25 mouse cellular contexts compared by ENCODE assay signal in genomic region chr4:132401016-132401415, GRCm38 (mm10). TPM values are rescaled to one million over a fixed set of nuclear protein-coding genes. Genes with fewer than 3 reads are reported as not detected.
DNase-seq lines count a peak whose midpoint lies in the region; ATAC-seq and TF ChIP-seq lines count a peak whose summit lies in the region.
"Had no signal": no experiment of that assay in that cellular context is flagged by ENCODE, and none has a peak within 500 bp of the region (broad histone marks: within the 10 kb centered on the region; RNA-seq: fewer than 3 reads in every experiment).

No protein-coding gene starts in this region.

- no peak overlapping the region for H3K4me2 ChIP-seq in kidney, embryonic 14.5 days (replicated peaks; ENCODE audit: low read depth, low read length)
- no peak overlapping the region for H3K4me2 ChIP-seq in stomach, embryonic 15.5 days
- H3K4me2 ChIP-seq in stomach, postnatal 0 days (replicated peaks; ENCODE audit: low read depth) = no peak overlapping the region
- H3K4me2 ChIP-seq: embryonic facial prominence, embryonic 12.5 days; embryonic facial prominence, embryonic 15.5 days; heart, embryonic 11.5 days; hindbrain, embryonic 12.5 days had no signal

- H3K9ac ChIP-seq in kidney, embryonic 14.5 days (ENCODE audit: low read depth, low read length) = no peak overlapping the region
- no peak overlapping the region for H3K9ac ChIP-seq in stomach, embryonic 15.5 days
- no peak overlapping the region for H3K9ac ChIP-seq in stomach, postnatal 0 days (ENCODE audit: low read length)
- H3K9ac ChIP-seq: embryonic facial prominence, embryonic 12.5 days; embryonic facial prominence, embryonic 15.5 days; forebrain, postnatal 0 days; hindbrain, embryonic 12.5 days had no signal

- no peaks in the 10 kb centered on the region for H3K27me3 ChIP-seq in kidney, embryonic 14.5 days (ENCODE audit: control insufficient read depth, insufficient read depth, low read length)
- no peaks in the 10 kb centered on the region for H3K27me3 ChIP-seq in stomach, embryonic 15.5 days (replicated peaks)
- no peaks in the 10 kb centered on the region for H3K27me3 ChIP-seq in stomach, postnatal 0 days (ENCODE audit: control insufficient read depth, insufficient read depth, low read length)
- H3K27me3 ChIP-seq: CH12.LX; embryonic facial prominence, embryonic 12.5 days; embryonic facial prominence, embryonic 15.5 days; hindbrain, embryonic 12.5 days had no signal

- no peak for TF ChIP-seq CTCF in stomach, postnatal 0 days (IDR thresholded peaks at IDR 0.05; ENCODE audit: low read depth)

- peak; percentile 76 for DNase-seq in kidney, adult 11 months
- no peak for DNase-seq in kidney, postnatal 10 days
- peak; percentile 84 for DNase-seq in kidney, adult 9 months
- DNase-seq in stomach, postnatal 0 days (ENCODE audit: low spot score) = no peak
- DNase-seq in Muller cell, postnatal 12 days (ENCODE audit: inconsistent ontology term) = no peak
- DNase-seq: adrenal gland, adult 2 months; adrenal gland, postnatal 14 days; B cell, adult 2 months; cerebellum, adult 11 months; cerebellum, adult 2 months; cerebellum, adult 9-11 months; cerebellum, postnatal 25 days; forebrain, postnatal 0 days; gastrocnemius, adult 2 months; gastrocnemius, postnatal 14 days; heart, adult 11 months had no signal

- no peaks in the 10 kb centered on the region for H3K9me3 ChIP-seq in kidney, embryonic 14.5 days (ENCODE audit: control insufficient read depth, low read length)
- no peaks in the 10 kb centered on the region for H3K9me3 ChIP-seq in stomach, embryonic 15.5 days
- no peaks in the 10 kb centered on the region for H3K9me3 ChIP-seq in stomach, postnatal 0 days (ENCODE audit: control insufficient read depth, low read length)
- H3K9me3 ChIP-seq: embryonic facial prominence, embryonic 12.5 days; embryonic facial prominence, embryonic 15.5 days; G1E; hindbrain, embryonic 12.5 days had no signal

- no peak overlapping the region for H3K27ac ChIP-seq in kidney, embryonic 14.5 days (ENCODE audit: low read depth, low read length)
- 0 out of 2 replicates have a peak overlapping the region, but pooled peaks have one; percentile 0 for H3K27ac ChIP-seq in stomach, embryonic 15.5 days
- no peak overlapping the region for H3K27ac ChIP-seq in stomach, postnatal 0 days (replicated peaks)
- H3K27ac ChIP-seq: embryonic facial prominence, embryonic 12.5 days; embryonic facial prominence, embryonic 15.5 days; gastrocnemius, adult 2 months; hindbrain, embryonic 12.5 days had no signal

- WGBS in kidney, embryonic 14.5 days = 92% methylated on average over 9 of the region's 9 CpGs
- WGBS in stomach, embryonic 15.5 days = 92% methylated on average over 9 of the region's 9 CpGs
- 96% methylated on average over 9 of the region's 9 CpGs for WGBS in stomach, postnatal 0 days

- no peak for ATAC-seq in kidney, embryonic 14.5 days (ENCODE audit: low FRiP score, low TSS enrichment)
- no peak for ATAC-seq in stomach, embryonic 15.5 days (ENCODE audit: insufficient read depth, low FRiP score, low read depth)
- no peak for ATAC-seq in stomach, postnatal 0 days (ENCODE audit: low FRiP score, low TSS enrichment)
- ATAC-seq: forebrain, embryonic 14.5 days; forebrain, postnatal 0 days had no signal

- no peak for TF ChIP-seq EP300 in stomach, postnatal 0 days (optimal IDR thresholded peaks at IDR 0.05)

- H3K36me3 ChIP-seq in kidney, embryonic 14.5 days (ENCODE audit: control insufficient read depth, insufficient read depth, low read length) = no peaks in the 10 kb centered on the region
- H3K36me3 ChIP-seq in stomach, embryonic 15.5 days = no peaks in the 10 kb centered on the region
- no peaks in the 10 kb centered on the region for H3K36me3 ChIP-seq in stomach, postnatal 0 days (ENCODE audit: control insufficient read depth, insufficient read depth, low read length)
- H3K36me3 ChIP-seq: embryonic facial prominence, embryonic 12.5 days; embryonic facial prominence, embryonic 15.5 days had no signal

- H3K4me3 ChIP-seq in kidney, embryonic 14.5 days (ENCODE audit: low read length) = no peak overlapping the region
- H3K4me3 ChIP-seq in stomach, embryonic 15.5 days (replicated peaks) = no peak overlapping the region
- H3K4me3 ChIP-seq in stomach, postnatal 0 days (ENCODE audit: low read depth, low read length) = no peak overlapping the region
- H3K4me3 ChIP-seq: embryonic facial prominence, embryonic 12.5 days; embryonic facial prominence, embryonic 15.5 days; gastrocnemius, adult 2 months; hindbrain, embryonic 12.5 days had no signal

- H3K4me1 ChIP-seq in kidney, embryonic 14.5 days (ENCODE audit: control insufficient read depth, insufficient read depth, low read length) = peaks cover 12% of the 10 kb centered on the region
- peaks cover 13% of the 10 kb centered on the region for H3K4me1 ChIP-seq in stomach, embryonic 15.5 days
- no peaks in the 10 kb centered on the region for H3K4me1 ChIP-seq in stomach, postnatal 0 days (replicated peaks; ENCODE audit: control insufficient read depth, insufficient read depth)

RNA-seq across cellular contexts. Expression of gene Phactr4, which starts 21.3 kb away (rescaled TPM):
- 22.3 and 31.8 TPM in 2 replicates for polyA plus RNA-seq in kidney, embryonic 14.5 days (2014; fragmentation: Nextera tagmentation; extraction: Ambion mirVana)
- polyA plus RNA-seq in stomach, embryonic 15.5 days (2015; fragmentation: Nextera tagmentation; extraction: Ambion mirVana) = 21.1 and 22.6 TPM in 2 replicates
- polyA plus RNA-seq in stomach, postnatal 0 days (2015; fragmentation: Nextera tagmentation; extraction: Ambion mirVana) = 17.6 and 20.6 TPM in 2 replicates

RNA-seq across cellular contexts. Expression of gene Rcc1, which starts 47.6 kb away (rescaled TPM):
- 63.6 and 66.2 TPM in 2 replicates for polyA plus RNA-seq in kidney, embryonic 14.5 days (2014; fragmentation: Nextera tagmentation; extraction: Ambion mirVana)
- polyA plus RNA-seq in stomach, embryonic 15.5 days (2015; fragmentation: Nextera tagmentation; extraction: Ambion mirVana) = 68.5 and 74.6 TPM in 2 replicates
- polyA plus RNA-seq in stomach, postnatal 0 days (2015; fragmentation: Nextera tagmentation; extraction: Ambion mirVana) = 23.4 and 25.2 TPM in 2 replicates

Comparison
In these comparisons a context has a peak if more than half of its experiments do, and no peak if none do; other contexts are left out.
1. DNase-seq: peak in kidney, adult 11 months (single experiment) and kidney, adult 9 months (single experiment); none in kidney, postnatal 10 days (single experiment), stomach, postnatal 0 days (single experiment) and Muller cell, postnatal 12 days (single experiment).